Mouse (Mus musculus) lung, embryonic 16.5 days (tissue): ENCODE measurements around the gene Disc1. TPM values are rescaled to one million over a fixed set of nuclear protein-coding genes. Genes with fewer than 3 reads are reported as not detected.
A peak's percentile ranks its signal among the peaks of the same experiment; 100 is the strongest.

Experiments used
- ATAC-seq: fragments of 200-750 bp; cut with Nextera tagmentation; 2 replicates; pipeline ENCODE4 v1.8.0; 2017; ENCODE audit warnings: low read depth, mild to moderate bottlenecking, moderate library complexity
- H3K27ac ChIP-seq: fragments of 300-500 bp; sonication (generic); 2 replicates; pipeline ENCODE4 v1.5.1; 2014; ENCODE audit warnings: mild to moderate bottlenecking, control low read depth, low read length
- H3K27me3 ChIP-seq: fragments of 300-500 bp; sonication (generic); 2 replicates; pipeline ENCODE4 v1.6.1; 2014; ENCODE audit warnings: low read depth, low read length, mixed read lengths; ENCODE audit not compliant: control insufficient read depth, insufficient read depth
- H3K36me3 ChIP-seq: fragments of 300-500 bp; sonication (generic); 2 replicates; pipeline ENCODE4 v1.6.1; 2014; ENCODE audit warnings: low read length; ENCODE audit not compliant: control insufficient read depth, insufficient read depth
- H3K4me1 ChIP-seq: fragments of 300-500 bp; sonication (generic); replicated peaks from 2 replicates; pipeline ENCODE4 v1.6.1; 2014; ENCODE audit warnings: low read length, mixed read lengths; ENCODE audit not compliant: control insufficient read depth, insufficient read depth
- H3K4me2 ChIP-seq: fragments of 300-500 bp; sonication (generic); 2 replicates; pipeline ENCODE4 v1.6.1; 2014; ENCODE audit warnings: low read depth, low read length, control low read depth
- H3K4me3 ChIP-seq: fragments of 300-500 bp; sonication (generic); 2 replicates; pipeline ENCODE4 v1.5.1; 2014; ENCODE audit warnings: mild to moderate bottlenecking, low read length, control low read depth
- H3K9ac ChIP-seq: fragments of 300-500 bp; sonication (generic); 2 replicates; pipeline ENCODE4 v1.6.1; 2014; ENCODE audit warnings: low read length, control low read depth
- H3K9me3 ChIP-seq: fragments of 300-500 bp; sonication (generic); 2 replicates; pipeline ENCODE4 v1.6.1; 2016; ENCODE audit warnings: low read length; ENCODE audit not compliant: control insufficient read depth
- WGBS: fragments of 180-500 bp; shearing (Covaris S2); extraction: QIAGEN DNeasy Blood & Tissue Kit; methylation state at CpG from one replicate; pipeline ENCODE4 v1.1.7; 2014; 5-methylcytosine and 5-hydroxymethylcytosine counted together
- polyA plus RNA-seq: library from polyadenylated mRNA; unstranded; fragments of >200 nt; fragmentation: Nextera tagmentation; extraction: Ambion mirVana; gene quantifications from 2 replicates; pipeline ENCODE4 v1.2.1, GENCODE M21; 2015

The Disc1 gene
- polyA plus RNA-seq, 1 experiment from 2014 or later, result 2.6 TPM

DNA sequence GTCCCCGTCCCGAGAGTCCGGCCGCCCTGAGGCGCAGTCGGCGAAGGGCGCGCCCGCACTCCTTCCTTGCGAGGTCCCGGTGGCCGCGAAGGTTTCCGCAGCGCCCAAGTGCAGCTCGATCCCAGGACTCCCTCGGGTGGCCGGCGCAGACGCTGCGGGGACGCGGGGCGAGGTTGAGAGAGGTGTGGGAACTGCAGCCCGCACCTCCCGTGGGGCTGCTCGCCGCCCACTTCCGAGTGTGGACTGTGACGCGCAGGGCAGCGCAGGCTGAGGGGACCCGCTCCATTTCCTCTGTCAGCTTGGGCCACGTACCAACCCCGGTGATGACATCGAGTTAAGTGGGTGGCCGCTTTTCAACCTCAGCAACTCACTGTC, 428 bp downstream of the Disc1 start:
- no peaks in the 10 kb centered on the region for H3K36me3 ChIP-seq
- H3K4me1 ChIP-seq, result peaks cover 5% of the 10 kb centered on the region
- peak overlapping the region; percentile 95 for H3K4me2 ChIP-seq
- 0% methylated on average over 33 of the region's 38 CpGs for WGBS
- H3K9me3 ChIP-seq, result no peaks in the 10 kb centered on the region
- peak; percentile 79 for ATAC-seq
- H3K4me3 ChIP-seq, result peak overlapping the region; percentile 80
- peak overlapping the region; percentile 82 for H3K9ac ChIP-seq
- H3K27me3 ChIP-seq, result no peaks in the 10 kb centered on the region
- peak overlapping the region; percentile 76 for H3K27ac ChIP-seq

DNA sequence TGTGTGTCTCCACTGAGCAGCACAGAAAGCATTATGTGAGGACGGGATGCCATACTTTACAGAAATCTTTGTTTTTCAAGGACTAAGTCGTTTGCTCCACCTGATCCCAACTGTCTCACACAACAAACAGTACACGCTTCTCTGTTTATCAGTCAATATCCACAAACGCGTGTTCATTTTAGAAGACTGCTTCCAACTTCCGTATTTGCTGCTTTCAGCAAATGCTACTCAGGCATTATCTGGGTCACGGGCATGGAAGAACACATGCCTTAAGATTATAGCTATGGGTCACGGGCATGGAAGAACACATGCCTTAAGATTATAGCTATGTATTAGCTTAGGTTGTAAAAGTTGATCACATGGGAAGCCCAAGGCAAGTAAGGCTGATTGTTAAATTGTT, 6.9 kb downstream of the Disc1 start:
- Histone ChIP-seq H3K36me3 (no peaks in the 10 kb centered on the region), H3K4me1 (no peaks in the 10 kb centered on the region), H3K27me3 (no peaks in the 10 kb centered on the region), H3K9me3 (no peaks in the 10 kb centered on the region), H3K4me2 (no peak overlapping the region), H3K27ac (no peak overlapping the region), H3K4me3 (no peak overlapping the region), H3K9ac (no peak overlapping the region)
- no peak for ATAC-seq
- 80% methylated on average over 8 of the region's 8 CpGs for WGBS

DNA sequence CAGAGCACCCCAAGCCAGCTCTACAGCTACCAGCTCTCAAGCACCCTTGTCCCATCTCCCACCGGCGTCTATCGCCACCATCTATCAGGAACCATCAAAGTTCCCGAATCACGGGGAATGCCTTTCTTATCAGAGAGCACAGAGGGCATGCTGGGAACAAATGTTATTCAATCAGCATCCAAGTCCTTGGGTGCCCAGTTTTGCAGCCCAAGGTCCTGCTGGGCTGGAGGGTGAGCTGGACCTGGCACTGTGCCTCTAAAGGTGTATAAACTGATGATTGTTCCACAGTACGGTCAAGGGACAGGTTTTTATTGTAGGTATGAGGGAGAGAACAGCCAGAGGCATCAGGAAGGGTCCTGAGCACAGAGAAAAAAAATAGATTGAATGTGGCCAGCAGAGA, 11.6 kb downstream of the Disc1 start:
- Histone ChIP-seq H3K9ac (no peak overlapping the region), H3K27me3 (no peaks in the 10 kb centered on the region), H3K36me3 (no peaks in the 10 kb centered on the region), H3K4me1 (peaks cover 13% of the 10 kb centered on the region), H3K4me2 (no peak overlapping the region), H3K4me3 (no peak overlapping the region), H3K9me3 (no peaks in the 10 kb centered on the region), H3K27ac (no peak overlapping the region)
- ATAC-seq, result no peak
- WGBS, result 54% methylated on average over 6 of the region's 6 CpGs

DNA sequence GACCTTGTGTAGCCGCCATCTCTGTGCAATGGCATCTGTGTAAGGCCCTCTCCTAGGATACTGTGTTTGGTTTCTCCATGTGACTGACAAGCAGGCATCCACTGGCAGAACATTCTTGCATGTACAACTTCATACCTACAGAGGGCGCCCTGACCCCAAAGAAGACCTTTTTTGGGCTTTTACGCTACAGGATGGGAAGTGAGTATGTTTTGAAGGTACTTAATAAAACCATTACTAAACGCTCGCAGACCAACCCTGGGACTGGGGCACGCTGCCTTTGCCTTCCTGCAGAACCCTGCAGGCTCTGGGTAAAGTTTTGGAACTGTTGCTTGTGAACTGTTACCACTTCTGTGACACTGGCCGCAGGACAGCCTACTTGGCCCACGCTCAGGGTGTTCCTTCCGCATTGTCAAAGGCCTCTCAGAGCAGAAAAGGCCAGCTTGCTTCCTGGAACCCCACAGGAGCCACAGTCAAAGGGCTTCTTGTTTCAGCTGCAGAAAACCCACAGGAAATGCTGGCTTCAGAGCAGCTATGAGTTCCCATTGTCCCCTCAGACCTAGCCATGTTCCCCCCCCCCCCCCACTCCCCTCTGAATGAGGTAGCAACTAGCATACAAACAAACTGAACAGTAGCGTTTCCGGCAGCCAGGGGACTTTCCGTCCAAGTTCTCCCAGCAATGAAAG, 13.1 kb downstream of the Disc1 start:
- 21% methylated on average over 12 of the region's 12 CpGs for WGBS
- Histone ChIP-seq H3K27me3 (no peaks in the 10 kb centered on the region), H3K9ac (peak overlapping the region; percentile 47; the same call in 1 of the 2 replicates), H3K9me3 (no peaks in the 10 kb centered on the region), H3K4me3 (peak overlapping the region; percentile 12; the same call in 1 of the 2 replicates), H3K4me2 (peak overlapping the region; percentile 43), H3K36me3 (no peaks in the 10 kb centered on the region), H3K4me1 (peaks cover 13% of the 10 kb centered on the region), H3K27ac (peak overlapping the region; percentile 89)
- peak; percentile 89 for ATAC-seq

DNA sequence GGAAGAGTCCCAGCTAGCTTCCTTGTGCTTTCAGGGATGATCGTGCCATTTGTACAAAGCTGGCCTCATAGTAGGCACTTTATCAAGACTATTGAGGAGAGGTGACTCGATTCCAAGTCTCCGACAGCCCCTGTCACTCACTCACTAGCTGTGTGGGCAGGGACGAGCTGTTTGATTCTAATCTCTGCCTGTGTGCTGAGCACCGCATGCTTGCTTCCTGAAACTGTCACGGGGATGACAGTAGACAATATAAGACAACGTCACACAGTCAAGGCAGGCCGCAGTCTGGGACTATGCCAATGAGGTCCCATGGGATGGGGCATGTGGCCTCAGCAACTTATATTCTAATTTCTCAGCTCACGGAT, 13.6 kb downstream of the Disc1 start:
- Histone ChIP-seq H3K4me3 (no peak overlapping the region), H3K4me2 (no peak overlapping the region), H3K36me3 (no peaks in the 10 kb centered on the region), H3K9ac (peak overlapping the region; percentile 47; the same call in 1 of the 2 replicates), H3K9me3 (no peaks in the 10 kb centered on the region), H3K27ac (peak overlapping the region; percentile 89), H3K4me1 (peaks cover 13% of the 10 kb centered on the region), H3K27me3 (no peaks in the 10 kb centered on the region)
- 49% methylated on average over 9 of the region's 9 CpGs for WGBS
- peak; percentile 57 for ATAC-seq

DNA sequence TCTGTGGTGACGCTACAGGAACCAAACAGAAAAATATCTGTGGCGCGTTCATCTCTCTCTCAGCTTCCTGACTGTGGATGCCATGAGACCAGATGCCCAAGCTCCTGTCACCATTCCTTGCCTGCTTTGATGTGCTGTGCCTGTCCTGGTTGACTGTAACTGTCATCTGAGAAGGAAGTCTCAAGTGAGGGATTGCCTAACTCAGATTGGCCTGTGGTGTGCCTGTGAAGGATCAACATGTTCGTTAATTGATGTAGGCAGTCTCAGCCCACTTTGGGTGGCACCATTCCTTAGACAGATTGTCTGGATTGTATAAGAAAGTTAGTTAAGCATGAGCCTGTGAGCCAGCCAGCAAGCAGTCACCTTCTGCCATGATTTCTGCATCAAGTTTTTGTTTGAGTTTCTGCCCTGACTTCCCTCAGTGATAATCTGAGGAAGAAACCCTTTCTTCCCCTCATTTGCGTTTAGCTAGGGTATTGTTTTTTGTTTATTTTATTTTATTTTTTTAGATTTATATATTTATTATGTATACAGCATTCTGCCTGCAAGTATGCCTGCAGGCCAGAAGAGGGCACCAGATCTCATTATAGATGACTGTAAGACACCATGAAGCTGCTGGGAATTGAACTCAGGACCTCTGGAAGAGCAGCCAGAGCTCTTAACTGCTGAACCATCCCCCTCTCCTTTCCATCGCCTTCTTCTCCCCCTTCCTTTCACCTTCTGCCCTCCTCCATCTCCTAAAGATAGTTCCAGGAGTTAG, 14.3 kb downstream of the Disc1 start:
- Histone ChIP-seq H3K4me3 (no peak overlapping the region), H3K27ac (peak overlapping the region; percentile 89), H3K36me3 (no peaks in the 10 kb centered on the region), H3K4me2 (no peak overlapping the region), H3K9ac (no peak overlapping the region), H3K27me3 (no peaks in the 10 kb centered on the region), H3K4me1 (peaks cover 15% of the 10 kb centered on the region), H3K9me3 (no peaks in the 10 kb centered on the region)
- WGBS, result 79% methylated on average over 6 of the region's 6 CpGs
- no peak for ATAC-seq

DNA sequence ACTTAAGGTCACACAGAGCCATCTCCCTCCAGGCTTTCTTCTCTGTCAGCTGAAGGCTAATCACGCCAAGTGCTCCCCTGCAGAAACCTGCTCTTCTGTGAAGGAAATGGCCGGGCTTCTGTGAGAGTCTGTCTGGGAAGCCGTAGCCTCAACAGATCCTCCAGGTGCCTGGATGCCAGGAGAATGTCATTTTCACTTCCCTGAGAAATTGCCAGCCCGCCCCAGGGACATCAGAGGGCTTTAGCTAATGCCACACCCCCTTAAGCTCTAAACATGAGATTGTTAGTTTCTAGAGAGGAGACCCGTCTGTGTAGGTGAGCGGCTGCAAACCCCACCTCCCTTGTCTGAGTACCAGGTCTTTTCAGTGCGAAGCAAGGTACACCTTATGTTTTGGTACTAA, 15.3 kb downstream of the Disc1 start:
- H3K4me2 ChIP-seq, result no peak overlapping the region
- ATAC-seq, result no peak
- H3K9ac ChIP-seq, result no peak overlapping the region
- H3K9me3 ChIP-seq, result no peaks in the 10 kb centered on the region
- 66% methylated on average over 7 of the region's 7 CpGs for WGBS
- H3K36me3 ChIP-seq, result no peaks in the 10 kb centered on the region
- no peaks in the 10 kb centered on the region for H3K27me3 ChIP-seq
- no peak overlapping the region for H3K4me3 ChIP-seq
- H3K4me1 ChIP-seq, result peaks cover 15% of the 10 kb centered on the region
- no peak overlapping the region for H3K27ac ChIP-seq

DNA sequence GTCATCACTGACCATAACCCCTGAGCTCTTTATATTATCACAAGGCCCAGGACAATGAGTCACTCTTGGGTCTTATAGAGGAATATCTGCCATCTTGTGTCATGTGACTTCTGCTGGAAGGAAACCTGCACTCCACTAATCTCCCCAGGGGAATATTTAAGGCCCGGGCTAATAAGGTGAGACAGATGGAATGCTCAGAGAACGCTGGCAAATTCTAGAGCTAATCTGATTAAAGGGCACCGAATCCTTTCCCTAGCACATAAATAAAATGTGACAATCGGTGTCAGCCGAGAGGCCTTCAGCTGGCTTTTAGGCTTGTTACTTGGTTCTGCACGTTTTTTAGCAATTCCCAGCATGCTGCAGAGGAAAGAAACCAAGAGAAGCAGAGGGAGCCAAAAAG, 15.7 kb downstream of the Disc1 start:
- Histone ChIP-seq H3K4me1 (peaks cover 15% of the 10 kb centered on the region), H3K4me3 (no peak overlapping the region), H3K27me3 (no peaks in the 10 kb centered on the region), H3K9me3 (no peaks in the 10 kb centered on the region), H3K27ac (no peak overlapping the region), H3K9ac (no peak overlapping the region), H3K4me2 (no peak overlapping the region), H3K36me3 (no peaks in the 10 kb centered on the region)
- no peak for ATAC-seq
- 53% methylated on average over 6 of the region's 6 CpGs for WGBS

DNA sequence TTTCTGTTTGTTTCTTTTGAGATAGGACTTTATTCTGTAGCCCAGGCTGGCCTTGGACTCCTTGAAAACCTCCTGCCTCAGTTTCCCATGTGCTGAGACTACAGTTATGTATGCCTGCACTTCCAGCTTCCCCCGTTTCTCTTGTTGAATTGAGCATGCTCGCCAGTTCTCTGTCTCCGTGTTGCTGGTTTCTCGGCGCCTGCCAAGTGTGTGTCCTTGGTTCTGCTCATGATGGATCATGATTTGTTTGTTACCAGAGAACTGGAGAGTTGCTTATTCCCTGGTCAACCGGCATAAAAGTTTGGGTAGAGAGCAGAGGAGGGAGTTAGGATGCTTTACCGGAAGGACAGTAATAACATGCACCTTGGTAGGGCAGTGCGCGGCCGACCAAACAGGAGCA, 20.1 kb downstream of the Disc1 start:
- H3K4me1 ChIP-seq, result peaks cover 8% of the 10 kb centered on the region
- no peak overlapping the region for H3K27ac ChIP-seq
- WGBS, result 85% methylated on average over 10 of the region's 10 CpGs
- no peaks in the 10 kb centered on the region for H3K36me3 ChIP-seq
- ATAC-seq, result no peak
- H3K27me3 ChIP-seq, result no peaks in the 10 kb centered on the region
- no peak overlapping the region for H3K4me2 ChIP-seq
- no peaks in the 10 kb centered on the region for H3K9me3 ChIP-seq
- no peak overlapping the region for H3K9ac ChIP-seq
- H3K4me3 ChIP-seq, result no peak overlapping the region
